Mouse (Mus musculus) heart, adult 2 months (tissue): Measurements from ENCODE around the gene Eif3c. TPM values are rescaled to one million over a fixed set of nuclear protein-coding genes. Genes with fewer than 3 reads are reported as not detected.

Source experiments
- DNase-seq, 2 experiments: peaks; one replicate each; pipeline ENCODE4 v3.0.0; 2021
- H3K27ac ChIP-seq: fragments of 200-600 bp; 2 replicates; pipeline ENCODE4 v1.8.1; 2022
- H3K27me3 ChIP-seq: fragments of 200-500 bp; 2 replicates; pipeline ENCODE4 v1.6.1; 2012; ENCODE audit warnings: mild to moderate bottlenecking, low read length, inconsistent platforms, mixed read lengths; ENCODE audit not compliant: control insufficient read depth, insufficient read depth
- H3K36me3 ChIP-seq: fragments of 200-500 bp; 2 replicates; pipeline ENCODE4 v1.6.1; 2012; ENCODE audit warnings: low read length, inconsistent platforms; ENCODE audit not compliant: control insufficient read depth, insufficient read depth
- H3K4me1 ChIP-seq: fragments of 200-500 bp; 2 replicates; pipeline ENCODE4 v1.6.1; 2011; ENCODE audit warnings: low read length; ENCODE audit not compliant: control insufficient read depth, insufficient read depth
- H3K4me3 ChIP-seq: fragments of 200-600 bp; 2 replicates; pipeline ENCODE4 v1.8.1; 2022
- H3K79me2 ChIP-seq: fragments of 200-500 bp; replicated peaks from 2 replicates; pipeline ENCODE4 v1.6.1; 2012; ENCODE audit warnings: mild to moderate bottlenecking, inconsistent platforms, low read length, moderate library complexity, mixed read lengths; ENCODE audit not compliant: control insufficient read depth, insufficient read depth
- H3K9ac ChIP-seq: fragments of 200-500 bp; 2 replicates; pipeline ENCODE4 v1.6.1; 2012; ENCODE audit warnings: low read depth, mild to moderate bottlenecking, control low read depth, inconsistent platforms, low read length, mixed read lengths
- CTCF ChIP-seq: fragments of 200-600 bp; IDR thresholded peaks from 2 replicates; pipeline ENCODE4 v1.8.1; 2022; ENCODE audit warnings: antibody characterized with exemption, mild to moderate bottlenecking, moderate library complexity
- EP300 ChIP-seq: fragments of 200-500 bp; IDR thresholded peaks from 2 replicates; pipeline ENCODE4 v1.6.1; 2011; ENCODE audit warnings: low read depth, low read length, control low read depth; ENCODE audit not compliant: insufficient read depth
- POLR2A ChIP-seq: fragments of 200-500 bp; IDR thresholded peaks from 2 replicates; pipeline ENCODE4 v1.6.1; 2011; ENCODE audit warnings: mild to moderate bottlenecking, low read depth, low read length, control low read depth; ENCODE audit not compliant: insufficient read depth
- WGBS: fragments of 180-500 bp; shearing (Covaris S2); methylation state at CpG from one replicate; pipeline ENCODE4 v1.1.7; 2018; 5-methylcytosine and 5-hydroxymethylcytosine counted together
- intact Hi-C: fragments of 180-260 bp; cut with DNase I; formaldehyde crosslinking; loops from one replicate; pipeline ENCODE4 v1.15.1; 2025
- polyA plus RNA-seq: library from polyadenylated mRNA; depleted of rRNA; stranded (reverse); fragments of >200 nt; gene quantifications from 2 replicates; pipeline ENCODE4 v1.2.3, GENCODE M21; 2012
- total RNA-seq, 2 experiments: library from RNA; stranded (reverse); gene quantifications; 2 replicates each; pipeline ENCODE4 v1.2.3; 2021

Gene Eif3c
- total and polyA plus RNA-seq, 3 experiments: 59.3 to 159 (median 133) TPM

DNA sequence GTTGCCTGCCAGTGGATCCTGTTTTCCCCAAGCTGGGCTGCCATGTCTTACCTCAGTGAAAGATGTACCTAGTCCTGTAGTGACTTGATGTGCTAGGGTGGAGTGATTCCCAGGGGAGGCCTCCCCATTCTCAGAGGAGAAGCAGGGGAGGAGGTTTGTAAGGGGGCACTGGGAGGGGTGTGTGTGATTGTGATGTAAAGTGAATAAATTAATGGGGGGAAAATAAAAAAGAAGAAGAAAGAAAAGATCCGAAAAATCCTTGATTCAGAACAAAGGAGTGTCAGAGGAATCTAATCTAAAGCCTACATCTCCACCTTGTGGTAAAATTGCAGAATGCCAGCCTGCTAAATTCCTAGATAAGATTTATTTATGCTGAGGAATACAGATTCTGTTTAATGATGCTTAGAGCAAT, 38.0 kb downstream of the Eif3c start:
- no peak for DNase-seq
- intact Hi-C loops: loop anchor here (1.0 to 5.0 kb wide), 3 partner anchors 47 to 206 kb away; no protein-coding TSS in a partner anchor
- H3K27ac ChIP-seq: no peak overlapping the region
- WGBS: 8% methylated on average over 1 of the region's 1 CpGs
- H3K9ac ChIP-seq: no peak overlapping the region
- no peaks in the 10 kb centered on the region; the same call in 1 of the 2 replicates for H3K4me1 ChIP-seq
- no peak for TF ChIP-seq EP300
- TF ChIP-seq POLR2A: no peak
- peak; percentile 93 for TF ChIP-seq CTCF
- H3K27me3 ChIP-seq: no peaks in the 10 kb centered on the region
- H3K79me2 ChIP-seq: no peaks in the 10 kb centered on the region
- H3K36me3 ChIP-seq: no peaks in the 10 kb centered on the region
- no peak overlapping the region for H3K4me3 ChIP-seq

DNA sequence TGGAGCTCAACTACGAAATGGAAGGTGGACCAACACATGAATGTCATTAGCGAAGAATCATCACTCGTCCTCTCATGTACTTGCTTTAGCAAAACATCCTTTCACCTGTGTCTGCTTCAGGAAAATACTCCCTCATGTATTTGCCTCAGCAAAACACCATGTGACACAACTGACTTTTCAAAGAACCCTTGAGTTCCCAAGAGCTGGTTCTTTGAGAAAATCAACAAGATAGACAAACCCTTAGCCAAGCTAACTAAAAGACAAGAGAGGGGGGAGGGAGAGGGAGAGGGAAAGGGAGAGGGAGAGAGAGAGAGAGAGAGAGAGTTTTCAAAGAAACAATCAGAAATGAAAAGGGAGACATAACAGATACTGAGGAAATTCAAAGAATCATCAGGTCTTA, 42.9 kb downstream of the Eif3c start:
- H3K9ac ChIP-seq: no peak overlapping the region
- H3K36me3 ChIP-seq: no peaks in the 10 kb centered on the region
- TF ChIP-seq EP300 (no peak), CTCF (no peak), POLR2A (no peak)
- WGBS: 71% methylated on average over 3 of the region's 3 CpGs
- H3K27me3 ChIP-seq: no peaks in the 10 kb centered on the region
- no peak overlapping the region for H3K4me3 ChIP-seq
- DNase-seq: no peak
- no peaks in the 10 kb centered on the region; the same call in 1 of the 2 replicates for H3K4me1 ChIP-seq
- no peak overlapping the region for H3K27ac ChIP-seq
- intact Hi-C loops: no loop called here
- H3K79me2 ChIP-seq: no peaks in the 10 kb centered on the region

DNA sequence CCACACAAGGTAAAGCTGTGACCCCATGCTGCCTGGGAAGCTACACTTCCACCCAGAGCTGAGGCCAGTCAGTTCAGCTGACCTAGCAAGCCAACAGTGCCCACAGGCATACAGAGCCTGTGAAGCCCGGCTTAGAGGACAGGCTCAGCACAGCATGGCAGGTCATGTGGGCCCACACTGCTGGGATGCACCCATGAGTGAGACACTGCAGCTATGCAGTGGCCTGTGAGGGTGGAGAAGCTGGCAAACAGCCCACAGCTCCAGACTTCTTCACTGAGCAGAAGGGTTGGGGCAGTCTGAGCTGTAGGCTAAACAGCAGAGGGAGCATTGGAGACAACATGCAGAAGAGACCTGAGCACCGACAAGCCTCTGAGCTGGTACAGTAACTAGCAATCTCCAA, 46.7 kb downstream of the Eif3c start:
- intact Hi-C loops: no loop called here
- no peak overlapping the region for H3K27ac ChIP-seq
- H3K36me3 ChIP-seq: no peaks in the 10 kb centered on the region
- H3K4me1 ChIP-seq: no peaks in the 10 kb centered on the region
- no peak overlapping the region for H3K4me3 ChIP-seq
- H3K27me3 ChIP-seq: no peaks in the 10 kb centered on the region
- H3K9ac ChIP-seq: no peak overlapping the region
- WGBS: 46% methylated on average over 2 of the region's 2 CpGs
- no peak for TF ChIP-seq POLR2A
- TF ChIP-seq CTCF: no peak
- no peak for TF ChIP-seq EP300
- no peak for DNase-seq
- H3K79me2 ChIP-seq: no peaks in the 10 kb centered on the region

DNA sequence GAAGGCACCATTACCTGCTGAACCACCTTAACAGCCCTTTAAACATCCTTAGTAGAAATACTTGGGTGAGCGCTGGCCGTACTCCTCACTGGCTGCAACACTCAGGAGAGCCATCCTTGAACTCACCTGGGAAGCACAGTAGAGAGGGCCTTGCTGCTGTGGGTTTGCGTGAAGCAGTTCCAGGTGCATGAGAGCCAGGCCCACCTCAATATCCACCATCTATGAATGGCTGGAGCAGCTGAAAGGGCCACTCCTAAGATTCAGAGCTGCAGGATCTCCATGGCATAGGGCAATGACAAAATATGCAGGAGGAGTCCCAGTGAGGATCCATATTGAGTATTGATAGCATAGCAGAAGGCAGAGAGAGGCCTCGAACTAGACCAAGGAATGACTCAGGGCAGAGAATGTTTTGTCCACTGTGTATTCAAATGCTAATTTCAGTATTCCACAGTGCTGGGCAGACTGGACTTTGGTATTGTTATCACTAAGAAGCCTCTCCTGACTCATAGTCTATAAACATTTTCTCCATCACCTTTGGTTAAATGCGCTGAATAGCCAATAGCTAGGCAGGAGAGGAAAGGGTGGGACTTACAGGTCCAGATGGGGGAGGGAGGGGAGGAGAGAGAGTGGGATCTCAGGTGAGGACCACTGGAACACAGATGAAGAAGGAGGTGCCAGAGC, 47.8 kb downstream of the Eif3c start:
- no peaks in the 10 kb centered on the region for H3K27me3 ChIP-seq
- no peak for DNase-seq
- no peaks in the 10 kb centered on the region for H3K4me1 ChIP-seq
- no peak overlapping the region for H3K4me3 ChIP-seq
- no peaks in the 10 kb centered on the region for H3K79me2 ChIP-seq
- 90% methylated on average over 5 of the region's 5 CpGs for WGBS
- TF ChIP-seq EP300 (no peak), POLR2A (no peak), CTCF (no peak)
- H3K27ac ChIP-seq: no peak overlapping the region
- H3K36me3 ChIP-seq: no peaks in the 10 kb centered on the region
- intact Hi-C loops: no loop called here
- H3K9ac ChIP-seq: no peak overlapping the region

DNA sequence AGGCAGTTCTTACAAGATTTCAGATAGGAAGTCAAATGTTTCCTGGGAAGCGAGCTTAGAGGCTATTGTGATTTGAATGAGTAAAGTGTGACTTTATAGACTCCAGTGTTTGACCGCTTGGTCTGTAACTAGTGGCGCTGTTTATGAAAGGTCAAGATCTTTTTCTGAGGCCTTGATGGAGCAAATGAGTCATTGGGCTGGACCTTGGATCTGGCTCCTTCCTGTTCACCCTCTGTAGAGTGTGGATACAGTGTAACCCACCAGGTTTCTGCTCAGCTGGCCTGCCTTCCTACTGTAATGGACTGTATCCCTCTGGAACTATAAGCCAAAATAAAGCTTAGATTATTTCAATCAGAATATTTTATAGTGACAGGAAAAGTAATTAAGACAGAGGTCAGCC, 54.9 kb downstream of the Eif3c start:
- Histone ChIP-seq H3K9ac (no peak overlapping the region), H3K27me3 (no peaks in the 10 kb centered on the region), H3K27ac (no peak overlapping the region), H3K79me2 (no peaks in the 10 kb centered on the region), H3K36me3 (no peaks in the 10 kb centered on the region), H3K4me3 (no peak overlapping the region), H3K4me1 (no peaks in the 10 kb centered on the region)
- 51% methylated on average over 3 of the region's 3 CpGs for WGBS
- no peak for DNase-seq
- TF ChIP-seq POLR2A (no peak), EP300 (no peak), CTCF (no peak)
- intact Hi-C loops: no loop called here

DNA sequence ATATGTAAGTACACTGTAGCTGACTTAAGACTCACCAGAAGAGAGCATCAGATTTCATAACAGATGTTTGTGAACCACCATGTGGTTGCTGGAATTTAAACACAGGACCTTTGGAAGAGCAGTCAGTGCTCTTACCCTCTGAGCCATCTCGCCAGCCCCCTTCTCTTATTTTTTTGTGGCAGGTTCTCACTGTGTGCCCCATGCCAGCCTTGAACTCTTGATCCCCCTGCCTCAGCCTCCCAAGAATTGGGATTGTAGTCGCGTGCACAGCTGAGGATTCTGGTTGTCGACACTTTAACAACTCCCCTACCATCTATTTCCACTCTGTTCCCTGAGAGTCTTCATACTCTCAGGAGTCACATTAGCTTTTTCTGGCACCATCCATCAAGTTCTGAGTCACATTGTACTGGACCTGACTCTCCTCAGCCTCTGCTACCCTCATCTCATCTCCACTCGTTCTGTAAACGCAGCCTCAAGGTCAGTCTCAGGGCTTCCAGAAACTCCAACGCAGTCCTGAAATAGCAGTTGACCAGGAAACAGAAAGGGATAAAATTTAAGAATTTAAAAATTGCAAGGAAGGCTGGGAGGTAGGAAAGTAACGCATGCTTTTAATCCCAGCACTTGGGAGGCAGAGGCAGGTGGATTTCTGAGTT, 59.0 kb downstream of the Eif3c start:
- no peaks in the 10 kb centered on the region for H3K36me3 ChIP-seq
- no peaks in the 10 kb centered on the region for H3K4me1 ChIP-seq
- intact Hi-C loops: loop anchor here (10.0 kb wide), 1 partner anchor 358 kb away; the partner anchor contains the start of genes Hirip3 and Ino80e
- TF ChIP-seq EP300 (no peak), POLR2A (no peak), CTCF (no peak)
- no peak overlapping the region for H3K4me3 ChIP-seq
- H3K27ac ChIP-seq: no peak overlapping the region
- DNase-seq: no peak
- no peak overlapping the region for H3K9ac ChIP-seq
- H3K27me3 ChIP-seq: no peaks in the 10 kb centered on the region
- H3K79me2 ChIP-seq: no peaks in the 10 kb centered on the region
- 73% methylated on average over 8 of the region's 8 CpGs for WGBS
